Mouse (Mus musculus) C2C12 (cell line): ENCODE data around the gene Eif4g1. TPM values are rescaled to one million over a fixed set of nuclear protein-coding genes. Genes with fewer than 3 reads are reported as not detected.

Experiments used
- H3K27me3 ChIP-seq: one replicate; pipeline ENCODE4 v1.6.1; 2011; ENCODE audit not compliant: control insufficient read depth, insufficient read depth, insufficient read length
- H3K36me3 ChIP-seq: one replicate; pipeline ENCODE4 v1.6.1; 2011; ENCODE audit not compliant: control insufficient read depth, insufficient read depth
- H3K4me3 ChIP-seq: one replicate; pipeline ENCODE4 v1.5.1; 2011; ENCODE audit warnings: mild to moderate bottlenecking, control low read depth; ENCODE audit not compliant: poor library complexity, insufficient read depth, severe bottlenecking
- H3K79me2 ChIP-seq: one replicate; pipeline ENCODE4 v1.6.1; 2011; ENCODE audit not compliant: control insufficient read depth, insufficient read depth
- H3K79me3 ChIP-seq: one replicate; pipeline ENCODE4 v1.6.1; 2011; ENCODE audit warnings: low read depth, control low read depth
- H3ac ChIP-seq: one replicate; pipeline ENCODE3; 2011; ENCODE audit warnings: low read depth; ENCODE audit not compliant: control insufficient read depth, insufficient read length
- CEBPB ChIP-seq: IDR thresholded peaks from one replicate; pipeline ENCODE4 v1.6.1; 2011; ENCODE audit warnings: low read depth, mild to moderate bottlenecking, control low read depth, moderate library complexity
- CTCF ChIP-seq: IDR thresholded peaks from one replicate; pipeline ENCODE4 v1.5.1; 2011; ENCODE audit not compliant: control insufficient read depth, insufficient read depth, insufficient read length
- FOSL1 ChIP-seq: IDR thresholded peaks from one replicate; pipeline ENCODE4 v1.8.0; 2011; ENCODE audit warnings: mild to moderate bottlenecking, low read length; ENCODE audit not compliant: poor library complexity, insufficient read depth, severe bottlenecking
- MAX ChIP-seq: IDR thresholded peaks from one replicate; pipeline ENCODE4 v1.6.1; 2011; ENCODE audit warnings: mild to moderate bottlenecking, control low read depth
- MYOD1 ChIP-seq: IDR thresholded peaks from one replicate; pipeline ENCODE4 v1.6.1; 2011; ENCODE audit warnings: low read depth; ENCODE audit not compliant: control insufficient read depth, insufficient read length
- MYOG ChIP-seq: IDR thresholded peaks from one replicate; pipeline ENCODE4 v1.6.1; 2011; ENCODE audit not compliant: control insufficient read depth, insufficient read length; ENCODE audit errors: extremely low read depth
- USF1 ChIP-seq: IDR thresholded peaks from one replicate; pipeline ENCODE4 v1.6.1; 2011; ENCODE audit warnings: low read depth, mild to moderate bottlenecking, control low read depth, moderate library complexity
- polyA plus RNA-seq: library from polyadenylated mRNA; unstranded; fragments of >200 nt; fragmentation: generic; extraction: Trizol; gene quantifications from one replicate; pipeline ENCODE4 v1.2.1, GENCODE M21; 2012; ENCODE audit warnings: missing spikeins

The Eif4g1 gene
- polyA plus RNA-seq, 1 experiment: 342 TPM

DNA sequence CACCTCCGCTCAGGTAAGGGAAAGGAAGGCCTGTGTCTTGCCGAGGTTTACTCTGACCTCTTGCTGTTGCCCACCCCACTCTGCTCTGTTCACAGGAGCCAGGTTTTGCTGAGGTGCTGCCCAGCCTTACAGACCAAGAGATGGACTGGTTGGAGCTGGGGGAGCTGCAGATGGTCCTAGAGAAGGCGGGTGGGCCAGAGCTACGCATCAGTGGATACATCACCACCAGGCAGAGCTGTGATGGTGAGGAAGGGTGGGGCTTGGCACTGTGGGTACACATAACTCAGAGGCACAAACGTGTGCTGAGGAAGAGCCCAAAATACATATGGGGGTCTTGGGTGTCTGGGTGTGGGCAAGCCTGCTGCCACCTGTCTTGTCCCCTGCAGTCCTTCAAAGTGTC is 67.5 kb downstream of the Eif4g1 start:
- Histone ChIP-seq H3K36me3 (no peaks in the 10 kb centered on the region), H3K79me3 (no peaks in the 10 kb centered on the region), H3K4me3 (no peak overlapping the region), H3K79me2 (no peaks in the 10 kb centered on the region), H3ac (no peak overlapping the region), H3K27me3 (peaks cover 15% of the 10 kb centered on the region)
- TF ChIP-seq USF1 (no peak), MYOD1 (no peak), MAX (no peak), FOSL1 (no peak), MYOG (no peak), CEBPB (no peak), CTCF (no peak)

DNA sequence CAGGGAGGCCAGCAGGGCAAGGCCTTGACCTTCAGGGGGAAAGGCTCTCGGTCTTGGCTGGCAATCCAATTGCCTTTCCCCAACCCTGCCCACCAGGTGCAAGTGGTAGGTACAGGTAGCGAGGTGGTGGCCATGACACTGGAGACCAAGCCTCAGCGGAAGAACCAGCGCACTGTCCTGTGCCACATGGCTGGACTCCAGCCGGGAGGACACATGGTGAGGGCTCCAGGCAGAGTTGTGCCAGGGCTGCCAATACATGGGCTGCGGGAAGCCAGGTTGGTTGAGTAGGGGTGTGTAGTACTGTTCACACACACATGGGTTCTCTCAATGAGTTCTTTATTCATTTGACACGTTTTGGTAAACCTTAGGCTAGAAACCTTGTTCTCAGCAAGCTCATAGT is 68.1 kb downstream of the Eif4g1 start:
- TF ChIP-seq CEBPB (no peak), MYOG (no peak), CTCF (no peak), USF1 (no peak), FOSL1 (no peak), MYOD1 (no peak), MAX (no peak)
- no peaks in the 10 kb centered on the region for H3K36me3 ChIP-seq
- H3K79me3 ChIP-seq: no peaks in the 10 kb centered on the region
- no peak overlapping the region for H3ac ChIP-seq
- no peaks in the 10 kb centered on the region for H3K79me2 ChIP-seq
- H3K27me3 ChIP-seq: peaks cover 15% of the 10 kb centered on the region
- H3K4me3 ChIP-seq: no peak overlapping the region

DNA sequence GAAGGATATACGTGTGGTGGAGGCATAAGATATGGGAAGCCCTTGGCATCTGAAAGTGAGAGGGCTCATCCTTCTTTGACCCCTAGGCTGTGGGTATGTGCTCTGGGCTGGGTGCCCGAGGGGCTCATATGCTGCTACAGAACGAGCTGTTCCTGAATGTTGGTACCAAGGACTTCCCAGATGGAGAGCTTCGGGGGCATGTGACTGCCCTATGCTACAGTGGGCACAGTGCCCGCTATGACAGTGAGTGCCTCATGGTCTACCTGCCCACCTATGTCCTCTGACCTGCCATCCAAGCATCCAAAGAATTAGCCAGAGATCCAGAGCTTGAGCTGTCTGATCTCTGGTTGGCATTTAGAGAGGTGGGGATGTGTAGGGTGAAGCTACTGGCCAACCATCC is 68.7 kb downstream of the Eif4g1 start:
- TF ChIP-seq MYOG: no peak
- H3K36me3 ChIP-seq: no peaks in the 10 kb centered on the region
- no peak overlapping the region for H3K4me3 ChIP-seq
- no peaks in the 10 kb centered on the region for H3K79me2 ChIP-seq
- H3K27me3 ChIP-seq: peaks cover 15% of the 10 kb centered on the region
- H3ac ChIP-seq: no peak overlapping the region
- no peaks in the 10 kb centered on the region for H3K79me3 ChIP-seq

DNA sequence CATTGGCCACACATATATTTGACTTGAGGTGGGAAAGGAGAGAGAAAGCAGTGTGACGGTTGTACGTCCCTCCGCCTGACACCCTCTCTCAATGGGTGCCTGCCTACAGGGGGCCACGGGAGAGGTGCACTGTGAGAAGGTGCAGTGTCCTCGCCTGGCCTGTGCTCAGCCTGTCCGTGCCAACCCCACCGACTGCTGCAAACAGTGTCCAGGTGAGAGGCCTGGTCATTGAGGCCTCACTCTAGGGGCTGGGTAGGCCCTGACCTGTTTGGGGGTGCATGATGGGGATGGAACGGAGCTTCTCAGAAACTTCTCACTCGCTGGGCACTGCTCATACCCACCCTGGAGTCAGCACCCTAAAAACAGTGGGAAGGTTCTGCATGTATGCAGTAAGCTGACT is 71.7 kb downstream of the Eif4g1 start:
- no peaks in the 10 kb centered on the region for H3K79me2 ChIP-seq
- H3K36me3 ChIP-seq: no peaks in the 10 kb centered on the region
- no peak overlapping the region for H3K4me3 ChIP-seq
- peaks cover 11% of the 10 kb centered on the region for H3K27me3 ChIP-seq
- no peak for TF ChIP-seq USF1
- TF ChIP-seq CTCF: no peak
- TF ChIP-seq MYOG: no peak
- no peak for TF ChIP-seq FOSL1
- no peak for TF ChIP-seq CEBPB
- no peak for TF ChIP-seq MYOD1
- no peak for TF ChIP-seq MAX
- no peaks in the 10 kb centered on the region for H3K79me3 ChIP-seq
- H3ac ChIP-seq: no peak overlapping the region

Other genes starting within 250 kb of the Eif4g1 start
- 25.8 TPM for gene Abcc5, start 241.9 kb upstream of the Eif4g1 start, polyA plus RNA-seq
- gene Eif2b5, start 169.5 kb upstream of the Eif4g1 start, polyA plus RNA-seq: 108 TPM
- 15.8 TPM for gene Dvl3, start 151.3 kb upstream of the Eif4g1 start, polyA plus RNA-seq
- gene Ap2m1, start 132.8 kb upstream of the Eif4g1 start, polyA plus RNA-seq: 556 TPM
- gene Abcf3, start 119.7 kb upstream of the Eif4g1 start, polyA plus RNA-seq: 37.1 TPM
- 0.11 TPM for gene Vwa5b2, start 78.8 kb upstream of the Eif4g1 start, polyA plus RNA-seq
- 32.5 TPM for gene Eef1akmt4, start 56.7 kb upstream of the Eif4g1 start, polyA plus RNA-seq
- not detected for gene Gm49333, start 56.7 kb upstream of the Eif4g1 start, polyA plus RNA-seq
- 35.4 TPM for gene Alg3, start 56.6 kb upstream of the Eif4g1 start, polyA plus RNA-seq
- gene Camk2n2, start 47.0 kb upstream of the Eif4g1 start, polyA plus RNA-seq: 6.7 TPM
- gene Ece2, start 38.5 kb upstream of the Eif4g1 start, polyA plus RNA-seq: 5.0 TPM
- 297 TPM for gene Psmd2, start 16.7 kb upstream of the Eif4g1 start, polyA plus RNA-seq
- gene Fam131a, start 24.9 kb downstream of the Eif4g1 start, polyA plus RNA-seq: 0.05 TPM
- 104 TPM for gene Polr2h, start 49.4 kb downstream of the Eif4g1 start, polyA plus RNA-seq
- 5.8 TPM for gene Clcn2, start 49.4 kb downstream of the Eif4g1 start, polyA plus RNA-seq
- gene Chrd, start 64.8 kb downstream of the Eif4g1 start, polyA plus RNA-seq: 0.63 TPM
- gene Thpo, start 66.2 kb downstream of the Eif4g1 start, polyA plus RNA-seq: 0.15 TPM